Mouse (Mus musculus): ENCODE measurements around the gene Nrp1. TPM values are rescaled to one million over a fixed set of nuclear protein-coding genes. Genes with fewer than 3 reads are reported as not detected.

The Nrp1 gene
- total and polyA plus RNA-seq, 3 experiments = 7.3 to 14.7 (median 11.9) TPM

DNA sequence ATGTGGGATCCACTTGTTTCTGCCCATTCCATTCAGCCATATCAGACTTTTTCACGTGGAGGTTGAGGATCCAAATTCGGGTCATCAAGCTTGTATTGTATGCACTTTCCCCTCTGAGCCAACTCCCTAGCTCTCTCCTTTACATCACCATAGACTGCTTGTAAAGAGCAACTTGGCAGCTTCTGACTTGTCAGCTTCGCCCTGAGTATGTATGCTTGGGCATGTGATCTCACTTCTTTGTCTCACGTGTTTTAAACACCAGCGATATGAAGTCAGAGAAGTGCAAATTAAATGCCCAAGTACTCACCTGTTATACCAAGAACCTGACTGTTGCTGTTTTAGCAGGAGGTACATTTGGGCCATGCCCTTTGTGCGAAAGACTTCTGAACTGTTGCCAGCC is 12.6 kb downstream of the Nrp1 start:
- no peak overlapping the region for H3K4me3 ChIP-seq (replicated peaks in 1 of 3; ENCODE audit: low read depth in 2 of 3, low read length in 2 of 3, poor library complexity in 1 of 3)
- no peak overlapping the region for H3K27ac ChIP-seq (ENCODE audit: insufficient read depth, low read depth)
- H3K79me2 ChIP-seq (replicated peaks; ENCODE audit: control insufficient read depth, extremely low read depth, insufficient read depth, poor library complexity, severe bottlenecking) = no peaks in the 10 kb centered on the region
- no peaks in the 10 kb centered on the region for H3K27me3 ChIP-seq (replicated peaks)
- dilution Hi-C loops (cut with MboI; ENCODE audit: extremely low pct_ligation_motif_present, extremely low pct_unique_long_range_greater_than_20kb, low sequenced_read_pairs) = no loop called here
- H3K4me2 ChIP-seq (ENCODE audit: insufficient read depth, low read depth, poor library complexity, severe bottlenecking) = no peak overlapping the region
- H3K9me3 ChIP-seq (replicated peaks; ENCODE audit: low read length) = no peaks in the 10 kb centered on the region
- in situ Hi-C loops (cut with MboI; ENCODE audit: low pct_ligation_motif_present, low pct_unique_long_range_greater_than_20kb, low sequenced_read_pairs) = loop anchor here (25.0 kb wide), 2 partner anchors 409 to 934 kb away; no protein-coding TSS in a partner anchor
- H3K4me1 ChIP-seq (ENCODE audit: control insufficient read depth in 1 of 2, insufficient read depth in 2 of 2) = peaks cover 0 to 5% of the 10 kb centered on the region in 2 experiments; a peak in 3 of 4 replicates
- no peak overlapping the region for H3K9ac ChIP-seq (ENCODE audit: insufficient read depth, low read depth)
- H3K36me3 ChIP-seq (replicated peaks in 1 of 2; ENCODE audit: control insufficient read depth in 1 of 2, insufficient read depth in 1 of 2, low read length in 1 of 2) = peaks cover 6 to 30% of the 10 kb centered on the region in 2 experiments
- DNase-seq (ENCODE audit: extremely low read depth) = no peak
- no peak for TF ChIP-seq MAX (IDR thresholded peaks at IDR 0.05; ENCODE audit: low read length)
- no peak for TF ChIP-seq MXI1 (IDR thresholded peaks at IDR 0.05; ENCODE audit: low read depth, low read length)
- TF ChIP-seq NELFE (IDR thresholded peaks at IDR 0.05; ENCODE audit: low read depth, low read length) = no peak
- TF ChIP-seq JUND (conservative IDR thresholded peaks at IDR 0.05; ENCODE audit: low read depth, low read length) = no peak
- no peak for TF ChIP-seq TBP (conservative IDR thresholded peaks at IDR 0.05; ENCODE audit: low read depth, low read length)
- TF ChIP-seq SIN3A (IDR thresholded peaks at IDR 0.05; ENCODE audit: low read length) = no peak
- TF ChIP-seq IRF4 (IDR thresholded peaks at IDR 0.05; ENCODE audit: low read depth, low read length) = no peak
- no peak for TF ChIP-seq ZKSCAN1 (IDR thresholded peaks at IDR 0.05; ENCODE audit: borderline replicate concordance, low read depth, low read length)
- no peak for TF ChIP-seq BHLHE40 (IDR thresholded peaks at IDR 0.05; ENCODE audit: low read depth, low read length)
- no peak for TF ChIP-seq CHD1 (IDR thresholded peaks at IDR 0.05; ENCODE audit: low read depth, low read length)
- no peak for TF ChIP-seq POLR2AphosphoS2 (IDR thresholded peaks at IDR 0.05; ENCODE audit: low read depth, low read length)
- TF ChIP-seq MYC (IDR thresholded peaks at IDR 0.05; ENCODE audit: low read depth, low read length) = no peak
- no peak for TF ChIP-seq PAX5 (IDR thresholded peaks at IDR 0.05; ENCODE audit: low read length)
- TF ChIP-seq NRF1 (IDR thresholded peaks at IDR 0.05; ENCODE audit: low read depth, low read length) = no peak
- no peak for TF ChIP-seq MAFK (IDR thresholded peaks at IDR 0.05; ENCODE audit: insufficient replicate concordance, low read length)

DNA sequence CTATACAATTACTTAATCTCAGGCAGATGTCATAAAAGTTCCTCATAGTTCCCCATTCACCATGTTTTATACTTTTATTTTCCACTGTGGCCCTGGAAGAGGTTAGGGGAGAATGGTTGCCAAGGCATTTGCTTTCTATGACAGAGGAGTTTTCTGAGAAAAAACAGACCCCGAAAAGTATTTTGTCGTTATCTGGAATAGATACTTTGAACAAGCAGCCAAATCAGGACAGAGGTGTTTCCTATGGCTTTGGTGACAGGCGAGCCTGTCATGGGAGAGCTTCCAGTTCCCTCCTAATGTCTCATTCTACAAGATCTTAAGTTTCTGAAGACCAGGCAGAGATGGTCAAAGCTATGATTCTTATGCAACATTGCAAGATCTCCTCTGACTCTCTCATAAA is 13.4 kb downstream of the Nrp1 start:
- no peak overlapping the region for H3K4me3 ChIP-seq (replicated peaks in 1 of 3; ENCODE audit: low read depth in 2 of 3, low read length in 2 of 3, poor library complexity in 1 of 3)
- H3K36me3 ChIP-seq (replicated peaks in 1 of 2; ENCODE audit: control insufficient read depth in 1 of 2, insufficient read depth in 1 of 2, low read length in 1 of 2) = peaks cover 3 to 28% of the 10 kb centered on the region in 2 experiments
- no peaks in the 10 kb centered on the region for H3K27me3 ChIP-seq (replicated peaks)
- in situ Hi-C loops (cut with MboI; ENCODE audit: low pct_ligation_motif_present, low pct_unique_long_range_greater_than_20kb, low sequenced_read_pairs) (loop anchor here (25.0 kb wide), 2 partner anchors 409 to 934 kb away; no protein-coding TSS in a partner anchor), dilution Hi-C loops (cut with MboI; ENCODE audit: extremely low pct_ligation_motif_present, extremely low pct_unique_long_range_greater_than_20kb, low sequenced_read_pairs) (no loop called here)
- no peak overlapping the region for H3K4me2 ChIP-seq (ENCODE audit: insufficient read depth, low read depth, poor library complexity, severe bottlenecking)
- no peak overlapping the region for H3K9ac ChIP-seq (ENCODE audit: insufficient read depth, low read depth)
- H3K79me2 ChIP-seq (replicated peaks; ENCODE audit: control insufficient read depth, extremely low read depth, insufficient read depth, poor library complexity, severe bottlenecking) = no peaks in the 10 kb centered on the region
- H3K9me3 ChIP-seq (replicated peaks; ENCODE audit: low read length) = no peaks in the 10 kb centered on the region
- no peak overlapping the region for H3K27ac ChIP-seq (ENCODE audit: insufficient read depth, low read depth)
- no peak for TF ChIP-seq ZMIZ1 (IDR thresholded peaks at IDR 0.05; ENCODE audit: low read depth, low read length)
- no peaks in the 10 kb centered on the region for H3K4me1 ChIP-seq (ENCODE audit: control insufficient read depth in 1 of 2, insufficient read depth in 2 of 2)
- DNase-seq (ENCODE audit: extremely low read depth) = no peak

Data from CH12.LX (cell line).